Mouse (Mus musculus) midbrain, embryonic 16.5 days (tissue): ENCODE results near the gene Ccdc177. TPM values are rescaled to one million over a fixed set of nuclear protein-coding genes. Genes with fewer than 3 reads are reported as not detected.

Experiments
- ATAC-seq: fragments of 200-750 bp; cut with Nextera tagmentation; 2 replicates; pipeline ENCODE4 v1.8.0; 2017; ENCODE audit warnings: moderate TSS enrichment
- H3K27ac ChIP-seq: fragments of 300-500 bp; sonication (generic); 2 replicates; pipeline ENCODE4 v1.5.1; 2014; ENCODE audit warnings: mild to moderate bottlenecking, low read length, mixed read lengths
- H3K27me3 ChIP-seq: fragments of 300-500 bp; sonication (generic); 2 replicates; pipeline ENCODE4 v1.6.1; 2014; ENCODE audit warnings: low read depth, low read length, mixed read lengths; ENCODE audit not compliant: control insufficient read depth, insufficient read depth
- H3K36me3 ChIP-seq: fragments of 300-500 bp; sonication (generic); 2 replicates; pipeline ENCODE4 v1.6.1; 2014; ENCODE audit warnings: mild to moderate bottlenecking, low read length, moderate library complexity, mixed read lengths; ENCODE audit not compliant: control insufficient read depth, insufficient read depth
- H3K4me1 ChIP-seq: fragments of 300-500 bp; sonication (generic); 2 replicates; pipeline ENCODE4 v1.6.1; 2014; ENCODE audit warnings: mild to moderate bottlenecking, low read length, mixed read lengths; ENCODE audit not compliant: control insufficient read depth, insufficient read depth
- H3K4me2 ChIP-seq: fragments of 300-500 bp; sonication (generic); 2 replicates; pipeline ENCODE4 v1.6.1; 2014; ENCODE audit warnings: mild to moderate bottlenecking, low read length, mixed read lengths
- H3K4me3 ChIP-seq: fragments of 300-500 bp; sonication (generic); 2 replicates; pipeline ENCODE4 v1.5.1; 2014; ENCODE audit warnings: low read depth, mild to moderate bottlenecking, low read length, moderate library complexity, mixed read lengths
- H3K9ac ChIP-seq: fragments of 300-500 bp; sonication (generic); 2 replicates; pipeline ENCODE4 v1.6.1; 2014; ENCODE audit warnings: low read depth, low read length, mixed read lengths
- H3K9me3 ChIP-seq: fragments of 300-500 bp; sonication (generic); replicated peaks from 2 replicates; pipeline ENCODE4 v1.6.1; 2014; ENCODE audit warnings: mild to moderate bottlenecking, low read length, mixed read lengths; ENCODE audit not compliant: control insufficient read depth, poor library complexity, severe bottlenecking
- WGBS: fragments of 180-500 bp; shearing (Covaris S2); extraction: QIAGEN DNeasy Blood & Tissue Kit; methylation state at CpG from one replicate; pipeline ENCODE4 v1.1.7; 2014; 5-methylcytosine and 5-hydroxymethylcytosine counted together
- polyA plus RNA-seq: library from polyadenylated mRNA; unstranded; fragments of >200 nt; fragmentation: Nextera tagmentation; extraction: Ambion mirVana; gene quantifications from 2 replicates; pipeline ENCODE4 v1.2.1, GENCODE M21; 2015

Gene Ccdc177
- polyA plus RNA-seq, 1 experiment from 2014 or later, result 3.9 TPM

- H3K4me1 ChIP-seq, result peaks cover 16% of the 10 kb centered on the region
- ATAC-seq, result no peak
- H3K4me3 ChIP-seq, result no peak overlapping the region
- 56% methylated on average over 11 of the region's 11 CpGs for WGBS
- no peaks in the 10 kb centered on the region for H3K27me3 ChIP-seq
- no peaks in the 10 kb centered on the region for H3K36me3 ChIP-seq
- no peak overlapping the region for H3K9ac ChIP-seq
- H3K4me2 ChIP-seq, result no peak overlapping the region
- H3K27ac ChIP-seq, result no peak overlapping the region
- H3K9me3 ChIP-seq, result no peaks in the 10 kb centered on the region
Observed at GRCm38 (mm10) chr12:80787604-80788003, 27.1 kb upstream of the Ccdc177 start.

DNA sequence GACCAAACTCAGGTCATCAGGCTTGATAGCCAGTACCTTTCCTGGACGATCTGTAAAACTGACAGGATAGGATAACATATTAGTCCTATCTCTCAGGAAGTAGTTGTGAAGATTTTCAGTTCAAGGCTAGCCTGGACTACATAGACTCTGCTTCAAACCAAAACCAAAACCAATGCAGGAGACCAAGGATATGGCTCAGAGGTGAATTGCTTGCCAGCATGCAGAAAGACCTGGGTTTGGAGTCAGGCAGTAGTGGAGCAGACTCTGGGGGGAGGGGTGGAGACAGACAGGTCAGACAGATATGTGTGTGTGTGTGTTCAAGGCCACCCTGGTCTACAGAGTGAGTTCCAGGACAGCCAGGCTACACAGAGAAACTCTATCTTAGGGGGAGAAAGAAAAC is 26.1 kb upstream of the Ccdc177 start:
- Histone ChIP-seq H3K4me2 (no peak overlapping the region), H3K9ac (no peak overlapping the region), H3K4me1 (peaks cover 8% of the 10 kb centered on the region), H3K27me3 (no peaks in the 10 kb centered on the region), H3K4me3 (no peak overlapping the region), H3K27ac (no peak overlapping the region), H3K36me3 (no peaks in the 10 kb centered on the region), H3K9me3 (no peaks in the 10 kb centered on the region)
- no peak for ATAC-seq
- 81% methylated on average over 1 of the region's 1 CpGs for WGBS

DNA sequence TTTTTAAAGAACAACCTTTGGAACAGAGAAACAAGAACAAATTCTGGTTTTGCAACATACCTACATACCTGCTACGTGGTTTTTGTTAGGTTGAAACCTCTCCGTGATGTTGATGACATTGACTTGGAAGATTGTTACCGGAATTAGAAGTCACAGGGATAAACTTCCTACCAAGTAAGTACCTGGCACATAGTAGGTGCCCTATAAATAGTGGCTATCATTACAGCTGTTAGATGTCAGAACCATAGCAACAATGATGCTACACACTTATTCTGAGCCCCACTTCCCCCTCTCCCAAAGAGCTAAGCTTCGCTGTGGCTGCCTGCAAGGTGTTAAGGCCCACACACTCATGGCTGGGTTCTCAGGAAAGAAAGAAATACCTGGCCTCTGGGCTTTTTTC is 25.1 kb upstream of the Ccdc177 start:
- H3K9ac ChIP-seq, result no peak overlapping the region
- no peak for ATAC-seq
- no peak overlapping the region for H3K4me3 ChIP-seq
- peaks cover 3% of the 10 kb centered on the region; the same call in 1 of the 2 replicates for H3K4me1 ChIP-seq
- 94% methylated on average over 4 of the region's 4 CpGs for WGBS
- no peaks in the 10 kb centered on the region for H3K27me3 ChIP-seq
- H3K27ac ChIP-seq, result no peak overlapping the region
- H3K4me2 ChIP-seq, result no peak overlapping the region
- H3K9me3 ChIP-seq, result no peaks in the 10 kb centered on the region
- no peaks in the 10 kb centered on the region for H3K36me3 ChIP-seq

- Histone ChIP-seq H3K4me1 (peaks cover 3% of the 10 kb centered on the region; the same call in 1 of the 2 replicates), H3K9ac (no peak overlapping the region), H3K27me3 (no peaks in the 10 kb centered on the region), H3K36me3 (no peaks in the 10 kb centered on the region), H3K4me2 (no peak overlapping the region), H3K27ac (no peak overlapping the region), H3K4me3 (no peak overlapping the region), H3K9me3 (no peaks in the 10 kb centered on the region)
- no peak for ATAC-seq
- WGBS, result 87% methylated on average over 5 of the region's 5 CpGs
Observed at GRCm38 (mm10) chr12:80785005-80785404, 24.5 kb upstream of the Ccdc177 start.

GRCm38 (mm10) chr12:80783889-80784288 is 23.4 kb upstream of the Ccdc177 start:
- H3K36me3 ChIP-seq, result no peaks in the 10 kb centered on the region
- H3K4me2 ChIP-seq, result no peak overlapping the region
- no peak overlapping the region for H3K27ac ChIP-seq
- no peak for ATAC-seq
- no peaks in the 10 kb centered on the region for H3K9me3 ChIP-seq
- 70% methylated on average over 1 of the region's 1 CpGs for WGBS
- H3K9ac ChIP-seq, result no peak overlapping the region
- no peaks in the 10 kb centered on the region for H3K4me1 ChIP-seq
- H3K27me3 ChIP-seq, result no peaks in the 10 kb centered on the region
- H3K4me3 ChIP-seq, result no peak overlapping the region

DNA sequence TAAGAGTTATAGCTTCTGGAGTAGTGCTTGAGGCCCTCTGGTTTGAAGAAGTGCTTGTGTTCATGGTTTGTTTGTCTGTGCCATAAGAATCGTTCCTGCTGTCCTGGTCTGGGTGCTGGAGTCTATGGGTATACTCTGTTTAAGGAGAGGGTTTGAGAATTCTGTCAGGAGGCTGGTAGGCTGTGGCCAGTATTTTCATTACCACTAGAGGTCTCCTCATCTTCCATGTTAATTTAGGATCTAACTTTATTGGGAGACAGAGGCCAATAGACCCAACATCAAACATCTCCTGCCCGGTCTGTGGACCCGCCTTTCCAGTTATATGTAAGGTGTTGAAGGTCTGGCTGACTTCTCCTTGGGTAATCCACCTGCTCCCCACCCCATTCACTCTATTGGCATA is 22.4 kb upstream of the Ccdc177 start:
- Histone ChIP-seq H3K27me3 (no peaks in the 10 kb centered on the region), H3K4me3 (no peak overlapping the region), H3K4me1 (no peaks in the 10 kb centered on the region), H3K9me3 (no peaks in the 10 kb centered on the region), H3K4me2 (no peak overlapping the region), H3K9ac (no peak overlapping the region), H3K27ac (no peak overlapping the region), H3K36me3 (no peaks in the 10 kb centered on the region)
- WGBS, result 45% methylated on average over 3 of the region's 3 CpGs
- ATAC-seq, result no peak

DNA sequence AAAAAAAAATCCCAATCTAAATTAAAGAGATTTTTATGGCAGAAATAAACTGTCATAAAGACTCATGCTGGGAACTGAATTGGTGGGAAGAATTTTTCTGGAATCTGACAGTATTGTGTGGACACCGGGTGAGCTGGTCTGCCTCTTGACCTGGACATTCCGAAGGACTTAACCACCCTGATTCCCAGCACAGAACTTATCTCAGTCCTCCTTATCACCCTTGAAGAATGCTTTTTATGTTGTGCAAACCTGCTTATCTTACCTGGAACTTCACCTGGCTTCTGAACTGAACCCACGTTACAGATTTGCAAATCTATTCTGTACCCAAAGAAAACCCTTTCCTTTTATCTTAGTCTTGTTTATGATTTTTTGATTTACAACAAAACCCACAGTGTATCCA is 21.7 kb upstream of the Ccdc177 start:
- Histone ChIP-seq H3K4me2 (no peak overlapping the region), H3K4me3 (no peak overlapping the region), H3K27me3 (no peaks in the 10 kb centered on the region), H3K9ac (no peak overlapping the region), H3K9me3 (no peaks in the 10 kb centered on the region), H3K36me3 (no peaks in the 10 kb centered on the region), H3K4me1 (no peaks in the 10 kb centered on the region), H3K27ac (no peak overlapping the region)
- no peak for ATAC-seq
- 86% methylated on average over 3 of the region's 3 CpGs for WGBS

DNA sequence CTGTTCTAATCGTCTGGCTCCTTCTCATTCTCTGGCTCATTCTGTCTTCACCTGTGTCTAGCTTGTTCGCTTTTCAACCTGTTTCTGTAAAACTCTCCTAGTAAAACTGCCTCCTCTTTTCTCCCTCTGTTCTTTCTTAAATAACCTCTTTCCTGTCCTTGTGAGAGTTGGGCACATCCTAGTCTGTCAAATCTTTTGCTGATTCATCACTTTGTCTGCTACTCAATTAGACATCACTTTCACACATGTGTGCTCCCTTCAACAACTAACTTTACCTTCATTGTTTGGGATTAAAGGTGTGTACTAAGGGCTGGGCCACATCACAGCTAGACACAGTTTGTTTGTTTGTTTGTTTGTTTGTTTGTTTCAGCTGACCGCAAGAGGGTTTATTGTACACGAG is 19.3 kb upstream of the Ccdc177 start:
- H3K27ac ChIP-seq, result no peak overlapping the region
- H3K4me1 ChIP-seq, result no peaks in the 10 kb centered on the region
- ATAC-seq, result no peak
- H3K4me2 ChIP-seq, result no peak overlapping the region
- H3K9ac ChIP-seq, result no peak overlapping the region
- no peak overlapping the region for H3K4me3 ChIP-seq
- H3K36me3 ChIP-seq, result no peaks in the 10 kb centered on the region
- no peaks in the 10 kb centered on the region for H3K9me3 ChIP-seq
- no peaks in the 10 kb centered on the region for H3K27me3 ChIP-seq
- 92% methylated on average over 4 of the region's 4 CpGs for WGBS

DNA sequence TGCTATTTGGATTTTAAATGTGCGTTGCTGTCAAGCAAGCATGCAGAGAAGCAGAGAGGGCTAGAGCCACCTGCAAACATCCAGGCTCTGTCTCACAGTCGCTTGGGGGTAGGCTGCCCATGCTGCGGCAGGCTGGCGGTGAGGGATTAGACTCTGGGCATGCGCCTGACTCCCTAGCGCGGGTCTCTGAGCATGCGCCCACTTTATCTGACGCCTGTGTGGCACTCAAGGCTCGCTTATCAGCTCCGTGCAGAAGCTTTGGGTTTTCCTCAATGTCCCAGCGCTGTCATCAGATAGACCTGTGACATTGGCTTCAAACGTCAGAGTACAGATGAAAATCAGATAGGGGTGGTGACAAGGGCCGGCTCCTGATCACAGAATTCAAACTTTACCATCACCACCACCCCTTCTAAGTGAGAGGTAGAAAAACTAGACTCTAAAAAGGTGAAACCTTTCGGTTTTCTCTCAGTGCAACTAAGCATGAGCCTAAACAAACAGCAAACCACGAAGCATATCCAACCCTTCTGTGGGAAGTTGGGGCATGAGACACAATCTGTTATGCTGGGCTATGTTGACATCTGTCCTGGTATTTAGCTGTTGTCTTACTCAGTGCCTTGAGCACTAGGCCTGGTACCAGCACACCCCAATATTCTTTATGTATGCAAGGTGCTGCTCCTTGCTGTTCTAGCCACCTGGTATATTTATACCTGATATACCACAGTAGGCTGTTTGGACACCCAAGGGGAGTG is 17.9 kb upstream of the Ccdc177 start:
- H3K9ac ChIP-seq, result no peak overlapping the region
- no peak for ATAC-seq
- no peak overlapping the region for H3K4me2 ChIP-seq
- H3K4me3 ChIP-seq, result no peak overlapping the region
- no peaks in the 10 kb centered on the region for H3K4me1 ChIP-seq
- H3K27me3 ChIP-seq, result no peaks in the 10 kb centered on the region
- H3K27ac ChIP-seq, result no peak overlapping the region
- no peaks in the 10 kb centered on the region for H3K36me3 ChIP-seq
- WGBS, result 71% methylated on average over 16 of the region's 16 CpGs
- H3K9me3 ChIP-seq, result no peaks in the 10 kb centered on the region
